Mouse (Mus musculus): ENCODE data around the gene Gm47959.

Gm47959 gene

DNA sequence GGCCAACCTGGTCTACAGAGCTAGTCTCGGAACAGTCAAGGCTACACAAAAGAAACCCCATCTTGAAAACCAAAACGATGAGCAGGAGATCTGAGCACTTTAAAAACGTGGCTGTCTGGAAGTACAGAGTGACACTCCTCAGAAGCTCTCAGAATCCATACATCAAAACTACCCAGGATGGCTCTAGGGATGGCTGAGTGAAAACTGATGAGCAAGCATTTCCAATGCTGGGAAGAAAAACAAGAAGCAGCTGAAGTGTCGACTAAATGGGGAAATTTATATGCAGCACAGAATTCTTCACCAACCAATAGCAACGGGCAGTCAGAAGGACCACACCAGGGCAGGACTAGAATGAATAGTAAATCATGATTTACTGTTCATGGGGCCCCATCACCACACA lies 34.2 kb downstream of the Gm47959 start:
- no peak for DNase-seq

DNA sequence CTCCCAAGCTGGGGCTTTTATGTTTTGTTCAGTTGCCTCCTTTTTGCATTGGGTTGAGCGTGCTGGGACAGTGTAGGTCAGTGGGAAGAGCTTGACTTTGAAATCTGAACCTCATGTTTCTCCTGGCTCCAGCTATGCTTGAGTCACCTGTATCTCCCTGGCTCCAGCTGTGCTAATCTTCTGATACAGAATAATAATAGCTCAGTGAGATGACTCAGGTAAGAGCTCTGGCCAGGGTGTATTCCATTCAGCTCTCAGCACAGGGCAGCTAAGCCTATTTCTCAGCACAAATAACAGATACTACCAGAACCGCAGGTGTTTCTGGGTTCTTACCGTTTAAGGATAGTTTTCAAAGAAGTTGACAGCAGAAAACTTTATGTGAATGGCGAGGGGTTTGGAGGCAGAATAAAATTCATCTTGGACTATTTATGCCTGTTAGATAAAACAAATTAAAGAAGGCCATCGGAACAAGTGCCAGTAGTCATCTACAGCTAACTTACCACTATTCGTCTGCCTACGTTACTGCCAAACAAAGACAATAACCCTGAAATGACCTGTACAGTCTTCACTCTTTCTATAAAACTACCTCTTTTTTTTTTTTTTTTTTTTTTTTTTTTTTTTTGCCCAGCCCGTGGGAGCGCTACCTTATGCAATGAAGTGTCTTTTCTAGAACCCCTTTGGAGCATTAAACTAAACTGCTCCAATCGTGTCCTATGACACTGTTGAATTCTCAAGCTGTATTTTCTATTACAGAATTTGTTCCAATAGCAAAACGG lies 36.7 kb downstream of the Gm47959 start:
- DNase-seq: no peak

DNA sequence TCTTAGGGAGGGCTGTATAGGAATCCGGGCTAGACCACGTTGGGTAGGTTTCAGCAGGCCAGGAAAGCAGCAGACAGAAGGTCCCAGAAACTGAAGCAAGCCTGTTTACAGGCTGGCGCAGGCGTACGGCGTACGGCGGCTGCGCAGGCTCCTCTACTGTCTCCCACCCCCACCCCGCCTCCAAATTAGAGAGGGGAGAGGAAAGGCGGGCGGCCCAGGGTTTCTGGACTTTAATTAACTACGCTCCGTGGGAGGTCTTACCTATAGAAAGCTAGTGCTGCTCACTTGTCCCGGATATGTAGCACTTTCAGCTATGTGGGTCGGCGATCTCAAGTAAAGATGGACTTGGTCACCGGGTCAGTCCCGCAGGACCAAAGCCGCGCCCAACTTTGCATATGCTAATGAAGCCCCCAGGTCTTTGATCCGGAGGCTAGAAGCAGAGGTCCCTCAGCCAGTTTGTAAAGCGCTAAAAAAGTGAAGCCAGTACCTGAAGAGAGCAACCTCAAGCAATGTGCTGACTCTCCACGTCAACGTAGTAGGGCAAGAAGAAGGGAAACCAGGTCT lies 37.8 kb downstream of the Gm47959 start, which contains the start of gene Slc19a3:
Gene Slc19a3 (minus strand): TSS at position 340 of the 564 bp plus-strand sequence.
- peak; percentile 42 for DNase-seq

DNA sequence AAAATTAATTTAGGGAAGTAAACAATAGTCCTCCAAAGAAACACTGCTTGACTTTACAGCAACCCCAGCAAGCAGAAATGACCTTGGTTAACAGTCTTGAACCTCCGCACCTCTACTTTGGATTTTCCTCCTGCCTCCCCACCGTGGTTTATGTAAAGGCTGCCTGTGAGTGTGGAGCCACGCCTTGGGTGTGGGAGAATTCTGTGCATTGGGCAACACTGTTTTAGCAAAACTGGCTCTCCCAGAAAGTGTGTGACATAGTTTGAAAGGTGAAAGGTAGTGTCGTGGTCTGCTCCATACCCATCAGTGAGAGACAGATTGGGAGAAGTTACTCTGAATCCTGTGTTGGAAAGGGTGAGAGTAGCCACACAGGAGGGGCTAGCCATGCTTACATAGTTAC lies 38.7 kb downstream of the Gm47959 start:
- DNase-seq: peak; percentile 46

DNA sequence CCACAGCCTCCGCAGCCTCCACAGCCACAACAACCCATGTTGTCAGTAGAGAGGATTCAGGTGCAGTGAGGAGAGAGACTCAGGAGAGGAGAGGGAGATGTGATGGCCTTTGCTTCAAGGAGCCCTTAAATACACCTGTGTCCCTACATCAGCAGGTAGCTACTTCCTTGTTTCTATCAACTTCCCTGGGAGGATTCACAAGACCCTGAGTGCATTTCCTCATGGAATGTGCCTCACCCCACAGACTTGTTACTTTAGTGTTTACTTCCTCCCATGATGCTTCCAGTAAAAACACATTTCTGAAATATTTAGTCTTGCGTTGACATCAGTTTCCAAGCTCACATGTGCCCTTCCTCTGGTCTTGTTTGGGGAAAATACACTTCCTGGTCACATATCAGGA lies 42.0 kb downstream of the Gm47959 start, which contains the start of gene Krtap28-10:
Gene Krtap28-10 (minus strand): TSS at position 101 of the 400 bp plus-strand sequence.
- no peak for DNase-seq

DNA sequence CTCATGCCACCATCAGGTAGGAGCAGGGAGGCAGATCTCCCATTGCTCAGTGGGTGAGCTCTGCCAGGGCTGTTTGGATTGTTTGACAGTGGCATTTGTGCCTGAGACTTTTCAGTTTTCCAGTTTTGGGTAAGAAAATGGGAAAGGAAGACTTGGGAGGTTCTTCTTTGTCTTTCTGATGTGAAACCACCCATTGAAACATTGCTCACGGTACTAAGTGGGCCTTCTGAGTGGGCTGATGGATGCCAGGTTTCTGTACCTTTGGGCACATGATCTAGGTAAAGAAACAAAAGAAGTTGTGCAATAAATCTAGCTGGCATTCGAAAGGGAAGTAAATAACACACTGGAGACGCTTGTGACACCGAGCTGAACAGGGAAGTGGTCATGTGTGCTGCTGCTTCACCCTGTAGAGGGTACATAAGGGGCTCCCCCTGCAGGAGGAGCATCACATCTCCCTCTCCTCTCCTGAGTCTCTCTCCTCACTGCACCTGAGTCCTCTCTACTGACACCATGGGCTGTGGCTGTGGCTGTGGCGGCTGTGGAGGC lies 44.6 kb downstream of the Gm47959 start, which contains the start of gene Gm47969:
Gene Gm47969 (plus strand): TSS at position 51 of the 546 bp plus-strand sequence.
- peak; percentile 75 for DNase-seq

Measured in lung, postnatal 36 days (tissue).